Mouse (Mus musculus) E14TG2a.4 (cell line): ENCODE data around the gene Efcab6.

Source experiments
- CTCF ChIP-seq: conservative IDR thresholded peaks from 2 replicates; pipeline ENCODE4 v1.5.1; 2014; ENCODE audit warnings: low read length
- NANOG ChIP-seq: IDR thresholded peaks from 2 replicates; pipeline ENCODE4 v1.6.1; 2014; ENCODE audit warnings: borderline replicate concordance, low read length, mixed read lengths
- POU5F1 ChIP-seq: IDR thresholded peaks from 2 replicates; pipeline ENCODE4 v1.6.1; 2014; ENCODE audit warnings: low read length, borderline replicate concordance

DNA sequence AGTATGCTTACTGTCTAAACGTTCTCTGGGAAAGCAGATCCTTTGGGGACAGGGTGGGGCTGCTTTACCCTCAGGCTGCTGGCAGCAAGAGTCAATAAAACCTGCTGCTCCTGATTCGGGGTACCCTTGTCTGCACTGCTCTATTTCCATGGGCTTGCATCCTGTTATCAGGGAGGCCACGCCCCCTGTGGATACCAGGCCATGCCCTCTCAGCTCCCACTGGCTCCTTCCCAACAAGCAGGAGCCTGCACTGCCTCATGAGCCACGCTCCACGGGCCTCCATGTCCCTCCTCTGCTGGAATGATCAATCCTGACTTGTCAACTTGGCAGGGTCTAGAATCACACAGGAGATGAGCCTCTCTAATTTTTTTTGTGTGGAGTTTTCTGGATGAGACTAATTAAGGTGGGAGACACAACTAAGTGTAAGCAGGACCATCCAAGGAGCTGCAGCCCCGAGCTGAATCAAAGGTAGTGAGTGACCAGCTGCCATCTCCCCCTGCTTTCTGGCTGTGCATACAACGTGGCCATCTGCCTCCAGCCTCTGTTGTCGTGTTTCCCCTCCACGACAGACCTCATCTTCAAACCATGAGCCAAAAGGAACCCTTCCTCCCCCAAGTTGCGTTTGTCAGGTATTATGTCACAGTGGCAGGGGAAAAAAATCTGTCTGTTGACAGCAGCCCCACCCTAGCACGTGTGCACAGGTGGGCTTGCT is 187.9 kb downstream of the Efcab6 start:
- TF ChIP-seq CTCF (no peak), NANOG (no peak), POU5F1 (no peak)
